Mouse (Mus musculus) G1E (cell line): ENCODE results near the gene Ttll3.

ENCODE experiments used
- CTCF ChIP-seq: IDR thresholded peaks from 2 replicates; pipeline ENCODE4 v1.5.1; 2012; ENCODE audit warnings: low read depth, low read length, inconsistent platforms, mixed read lengths
- GATA1 ChIP-seq: IDR thresholded peaks from 2 replicates; pipeline ENCODE4 v1.6.1; 2012; ENCODE audit warnings: borderline replicate concordance, low read length, inconsistent platforms, mixed read lengths
- GATA2 ChIP-seq: IDR thresholded peaks from 2 replicates; pipeline ENCODE4 v1.6.1; 2012; ENCODE audit warnings: low read depth, low read length, inconsistent platforms, borderline replicate concordance

DNA sequence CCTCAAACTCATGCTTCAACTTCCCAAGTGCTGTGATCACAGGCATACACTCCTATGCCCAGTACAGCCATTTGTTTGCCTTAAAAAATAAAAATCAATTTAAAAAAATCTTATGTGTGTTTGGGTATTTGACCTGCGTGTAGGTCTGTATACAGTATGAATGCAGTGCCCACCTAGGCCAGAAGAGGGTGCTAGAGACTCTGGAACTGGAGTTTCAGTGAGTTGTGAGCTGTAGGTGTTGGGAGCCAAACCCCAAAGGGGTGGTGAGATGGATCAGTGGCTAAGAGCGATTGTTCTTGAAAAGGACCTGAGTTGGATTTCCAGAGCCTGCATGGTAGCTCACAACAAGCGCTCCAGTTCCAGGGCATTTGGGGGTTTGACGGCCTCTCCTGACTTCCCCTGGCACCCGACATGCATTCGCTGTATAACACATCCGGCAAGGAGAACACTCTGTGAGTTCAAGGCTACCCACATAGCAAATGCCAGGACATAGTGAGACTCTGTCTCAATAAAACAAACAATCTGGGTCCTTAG is 52.2 kb downstream of the Ttll3 start:
- TF ChIP-seq CTCF (peak; percentile 68), GATA2 (no peak), GATA1 (no peak)
